Mouse (Mus musculus): ENCODE data around the gene Scgb2b27.
"Not testable (repeated sequence)": the region's sequence is repeated elsewhere in the genome, so short reads cannot be mapped to it uniquely, and the experiment has no call there.

Gene Scgb2b27

GRCm38 (mm10) chr7:34013842-34014241, at the start of gene Scgb2b27:
Gene Scgb2b27 (minus strand): TSS chr7:34013942.
- DNase-seq (ENCODE audit: low spot score in 2 of 2): no peak

GRCm38 (mm10) chr7:34036076-34036815, 22.5 kb upstream of the Scgb2b27 start:
- not testable (repeated sequence) for DNase-seq (ENCODE audit: low spot score in 2 of 2)

GRCm38 (mm10) chr7:34034579-34034978, 20.8 kb upstream of the Scgb2b27 start:
- not testable (repeated sequence) for DNase-seq (ENCODE audit: low spot score in 2 of 2)

- DNase-seq (ENCODE audit: low spot score in 2 of 2): no peak
Measured at GRCm38 (mm10) chr7:34030026-34030425, 16.3 kb upstream of the Scgb2b27 start.

GRCm38 (mm10) chr7:34027202-34027601, 13.5 kb upstream of the Scgb2b27 start:
- DNase-seq (ENCODE audit: low spot score in 2 of 2): not testable (repeated sequence)

- no peak for DNase-seq (ENCODE audit: low spot score in 2 of 2)
Measured at GRCm38 (mm10) chr7:34025641-34026040, 11.9 kb upstream of the Scgb2b27 start.

- not testable (repeated sequence) for DNase-seq (ENCODE audit: low spot score in 2 of 2)
Measured at GRCm38 (mm10) chr7:34021183-34021582, 7.4 kb upstream of the Scgb2b27 start, which contains the start of gene Scgb1b27. Gene Scgb1b27 (plus strand): TSS chr7:34021483.

- DNase-seq (ENCODE audit: low spot score in 2 of 2): peak in 1 of 2 experiments; percentile 4
Measured at GRCm38 (mm10) chr7:33982281-33982680, 31.5 kb downstream of the Scgb2b27 start.
